Comparison of ENCODE assay signal across 9 mouse cellular contexts in genomic region chr13:31559419-31560144, GRCm38 (mm10). TPM values are rescaled to one million over a fixed set of nuclear protein-coding genes. Genes with fewer than 3 reads are reported as not detected.
DNase-seq lines count a peak whose midpoint lies in the region; ATAC-seq lines count a peak whose summit lies in the region.
"Had no signal": no experiment of that assay in that cellular context is flagged by ENCODE, and none has a peak within 500 bp of the region (broad histone marks: within the 10 kb centered on the region; RNA-seq: fewer than 3 reads in every experiment).

No protein-coding gene starts in this region.

- ATAC-seq in frontal cortex, adult (ENCODE audit: low TSS enrichment): peak; percentile 56
- ATAC-seq in granulocyte monocyte progenitor cell, adult 5-6 weeks (replicated peaks; ENCODE audit: poor library complexity, severe bottlenecking): peak; percentile 52
- ATAC-seq in intestine, embryonic 16.5 days: peak; percentile 67
- peak; percentile 56; the same call in 1 of the 2 replicates for ATAC-seq in limb, embryonic 15.5 days (ENCODE audit: insufficient number of reproducible peaks, low FRiP score, low TSS enrichment, low read depth)
- peak; percentile 80 for ATAC-seq in midbrain, embryonic 13.5 days
- ATAC-seq in stomach, embryonic 15.5 days (ENCODE audit: insufficient read depth, low FRiP score, low read depth): peak; percentile 20

- peaks cover 10% of the 10 kb centered on the region for H3K4me1 ChIP-seq in intestine, embryonic 16.5 days (ENCODE audit: control insufficient read depth, insufficient read depth, low read length)
- peaks cover 32% of the 10 kb centered on the region for H3K4me1 ChIP-seq in limb, embryonic 15.5 days
- H3K4me1 ChIP-seq in midbrain, embryonic 13.5 days (replicated peaks): peaks cover 26% of the 10 kb centered on the region
- peaks cover 15% of the 10 kb centered on the region; the same call in 1 of the 2 replicates for H3K4me1 ChIP-seq in stomach, embryonic 15.5 days

- DNase-seq in frontal cortex, postnatal 25 days (ENCODE audit: low spot score in 2 of 2): no peak
- peak; percentile 33 to 58 for DNase-seq in cerebellum, postnatal 36 days

- peak overlapping the region; percentile 65 for H3K4me3 ChIP-seq in intestine, embryonic 16.5 days (ENCODE audit: low read length)
- H3K4me3 ChIP-seq in limb, embryonic 15.5 days: peak overlapping the region; percentile 57
- H3K4me3 ChIP-seq in midbrain, embryonic 13.5 days (replicated peaks): peak overlapping the region; percentile 53
- H3K4me3 ChIP-seq in stomach, embryonic 15.5 days (replicated peaks): peak overlapping the region; percentile 56

- no peaks in the 10 kb centered on the region for H3K9me3 ChIP-seq in intestine, embryonic 16.5 days (ENCODE audit: control insufficient read depth, low read length)
- no peaks in the 10 kb centered on the region for H3K9me3 ChIP-seq in limb, embryonic 15.5 days
- H3K9me3 ChIP-seq in midbrain, embryonic 13.5 days: no peaks in the 10 kb centered on the region
- no peaks in the 10 kb centered on the region for H3K9me3 ChIP-seq in stomach, embryonic 15.5 days

- WGBS in intestine, embryonic 16.5 days: under 1% methylated on average over 92 of the region's 92 CpGs
- under 1% methylated on average over 90 of the region's 92 CpGs for WGBS in limb, embryonic 15.5 days
- under 1% methylated on average over 92 of the region's 92 CpGs for WGBS in midbrain, embryonic 13.5 days
- WGBS in stomach, embryonic 15.5 days: under 1% methylated on average over 91 of the region's 92 CpGs

- H3K27me3 ChIP-seq in intestine, embryonic 16.5 days (replicated peaks; ENCODE audit: control insufficient read depth, insufficient read depth, low read length): peaks cover 21% of the 10 kb centered on the region
- H3K27me3 ChIP-seq in limb, embryonic 15.5 days: peaks cover 94% of the 10 kb centered on the region
- H3K27me3 ChIP-seq in midbrain, embryonic 13.5 days: peaks cover 94% of the 10 kb centered on the region
- peaks cover 50% of the 10 kb centered on the region for H3K27me3 ChIP-seq in stomach, embryonic 15.5 days (replicated peaks)

- no peaks in the 10 kb centered on the region for H3K36me3 ChIP-seq in intestine, embryonic 16.5 days (ENCODE audit: control insufficient read depth, insufficient read depth, low read length)
- no peaks in the 10 kb centered on the region for H3K36me3 ChIP-seq in limb, embryonic 15.5 days
- H3K36me3 ChIP-seq in midbrain, embryonic 13.5 days: no peaks in the 10 kb centered on the region
- H3K36me3 ChIP-seq in stomach, embryonic 15.5 days: no peaks in the 10 kb centered on the region

- peak overlapping the region; percentile 66 for H3K27ac ChIP-seq in intestine, embryonic 16.5 days (ENCODE audit: low read length)
- no peak overlapping the region for H3K27ac ChIP-seq in limb, embryonic 15.5 days
- H3K27ac ChIP-seq in midbrain, embryonic 13.5 days: no peak overlapping the region
- peak overlapping the region; percentile 88 for H3K27ac ChIP-seq in stomach, embryonic 15.5 days

- peak overlapping the region; percentile 79 for H3K9ac ChIP-seq in intestine, embryonic 16.5 days (ENCODE audit: low read depth, low read length)
- peak overlapping the region; percentile 37 for H3K9ac ChIP-seq in limb, embryonic 15.5 days
- H3K9ac ChIP-seq in midbrain, embryonic 13.5 days (replicated peaks): peak overlapping the region; percentile 65
- peak overlapping the region; percentile 48 for H3K9ac ChIP-seq in stomach, embryonic 15.5 days

- peak overlapping the region; percentile 99 for H3K4me2 ChIP-seq in intestine, embryonic 16.5 days (ENCODE audit: low read depth, low read length)
- H3K4me2 ChIP-seq in limb, embryonic 15.5 days: peak overlapping the region; percentile 99
- peak overlapping the region; percentile 97 for H3K4me2 ChIP-seq in midbrain, embryonic 13.5 days (replicated peaks)
- H3K4me2 ChIP-seq in stomach, embryonic 15.5 days: peak overlapping the region; percentile 99

RNA-seq across cellular contexts. Expression of gene A530084C06Rik, which starts 0.4 kb away (rescaled TPM):
- total RNA-seq in granulocyte monocyte progenitor cell, adult 5-6 weeks (2014; fragmentation: Nextera tagmentation): not detected in 2 replicates
- 0.39 TPM in 1 of 2 replicates, not detected in the other for total RNA-seq in granulocyte monocyte progenitor cell, adult 5-6 weeks (2017)
- not detected in 2 replicates for polyA plus RNA-seq in intestine, embryonic 16.5 days (2015; fragmentation: Nextera tagmentation; extraction: Ambion mirVana)
- polyA plus RNA-seq in limb, embryonic 15.5 days (2015; fragmentation: Nextera tagmentation; extraction: Ambion mirVana): not detected in 2 replicates
- not detected in 2 replicates for polyA plus RNA-seq in midbrain, embryonic 13.5 days (2015; fragmentation: Nextera tagmentation; extraction: Ambion mirVana)
- polyA plus RNA-seq in stomach, embryonic 15.5 days (2015; fragmentation: Nextera tagmentation; extraction: Ambion mirVana): not detected in 2 replicates
- total RNA-seq: gastrocnemius, postnatal 36 days had no signal

RNA-seq across cellular contexts. Expression of gene Foxq1, which starts 3.6 kb away (rescaled TPM):
- not detected in 2 replicates for total RNA-seq in granulocyte monocyte progenitor cell, adult 5-6 weeks (2014; fragmentation: Nextera tagmentation)
- not detected in 2 replicates for total RNA-seq in granulocyte monocyte progenitor cell, adult 5-6 weeks (2017)
- polyA plus RNA-seq in intestine, embryonic 16.5 days (2015; fragmentation: Nextera tagmentation; extraction: Ambion mirVana): 1.2 and 1.8 TPM in 2 replicates
- polyA plus RNA-seq in limb, embryonic 15.5 days (2015; fragmentation: Nextera tagmentation; extraction: Ambion mirVana): 2.0 TPM in 2 replicates
- 1.5 and 2.0 TPM in 2 replicates for polyA plus RNA-seq in midbrain, embryonic 13.5 days (2015; fragmentation: Nextera tagmentation; extraction: Ambion mirVana)
- polyA plus RNA-seq in stomach, embryonic 15.5 days (2015; fragmentation: Nextera tagmentation; extraction: Ambion mirVana): 15.1 and 16.7 TPM in 2 replicates
- total RNA-seq: gastrocnemius, postnatal 36 days had no signal

Comparison
In these comparisons a context has a peak if more than half of its experiments do, and no peak if none do; other contexts are left out.
1. ATAC-seq: peak in every context shown above with its lines; median percentile 80 in midbrain, embryonic 13.5 days; 67 in intestine, embryonic 16.5 days; 56 in frontal cortex, adult; 56 in limb, embryonic 15.5 days; 52 in granulocyte monocyte progenitor cell, adult 5-6 weeks; 20 in stomach, embryonic 15.5 days.
2. DNase-seq: peak in cerebellum, postnatal 36 days (2 of 2); none in frontal cortex, postnatal 25 days (0 of 2).
3. H3K27ac ChIP-seq: peak in intestine, embryonic 16.5 days (single experiment) and stomach, embryonic 15.5 days (single experiment); none in limb, embryonic 15.5 days (single experiment) and midbrain, embryonic 13.5 days (single experiment).
4. Peak in every context shown above with its lines, with median percentiles within 50 percentile points of each other: H3K4me2 ChIP-seq, H3K4me3 ChIP-seq and H3K9ac ChIP-seq.